Mouse (Mus musculus) testis, adult 2 months (tissue): Measurements from ENCODE around the gene Tmem176a.

Source experiments
- CTCF ChIP-seq: fragments of 200-500 bp; IDR thresholded peaks from 2 replicates; pipeline ENCODE4 v1.5.1; 2012; ENCODE audit warnings: low read depth, mild to moderate bottlenecking, inconsistent platforms, low read length, moderate library complexity; ENCODE audit not compliant: control insufficient read depth, insufficient read depth, insufficient replicate concordance
- POLR2A ChIP-seq: fragments of 200-500 bp; IDR thresholded peaks from 2 replicates; pipeline ENCODE4 v1.6.1; 2012; ENCODE audit warnings: low read depth, mild to moderate bottlenecking, inconsistent platforms, low read length, moderate library complexity; ENCODE audit not compliant: control insufficient read depth

- TF ChIP-seq CTCF (no peak), POLR2A (no peak)
These were observed 10.5 kb upstream of the Tmem176a start for GRCm38 (mm10) chr6:48830241-48830640.
